Mouse (Mus musculus): ENCODE results near the gene Sox5. TPM values are rescaled to one million over a fixed set of nuclear protein-coding genes. Genes with fewer than 3 reads are reported as not detected.

Sox5 gene
- total RNA-seq, 2 experiments from 2014 or later, result 0.64 to 0.70 TPM

GRCm38 (mm10) chr6:144485578-144485977, 296.2 kb downstream of the Sox5 start:
- no peak for DNase-seq

- DNase-seq, result no peak
These were observed 298.6 kb downstream of the Sox5 start for GRCm38 (mm10) chr6:144483166-144483565.

- DNase-seq, result no peak
These were observed 300.9 kb downstream of the Sox5 start for GRCm38 (mm10) chr6:144480648-144481528.

GRCm38 (mm10) chr6:144479861-144480260, 301.9 kb downstream of the Sox5 start:
- DNase-seq, result no peak

GRCm38 (mm10) chr6:144477287-144478064, 304.3 kb downstream of the Sox5 start:
- no peak for DNase-seq

- no peak for DNase-seq
These were observed 308.3 kb downstream of the Sox5 start for GRCm38 (mm10) chr6:144473437-144473836.

GRCm38 (mm10) chr6:144472089-144472900, 309.5 kb downstream of the Sox5 start:
- DNase-seq, result no peak

GRCm38 (mm10) chr6:144466711-144467110, 315.1 kb downstream of the Sox5 start:
- no peak for DNase-seq

GRCm38 (mm10) chr6:144463691-144464090, 318.1 kb downstream of the Sox5 start:
- no peak for DNase-seq

- DNase-seq, result no peak
These were observed 318.5 kb downstream of the Sox5 start for GRCm38 (mm10) chr6:144463274-144463673.

GRCm38 (mm10) chr6:144459486-144459885, 322.3 kb downstream of the Sox5 start:
- no peak for DNase-seq

GRCm38 (mm10) chr6:144457500-144457899, 324.3 kb downstream of the Sox5 start:
- no peak for DNase-seq

GRCm38 (mm10) chr6:144454291-144455276, 327.2 kb downstream of the Sox5 start:
- DNase-seq, result no peak

GRCm38 (mm10) chr6:144453605-144454004, 328.2 kb downstream of the Sox5 start:
- DNase-seq, result no peak

- no peak for DNase-seq
These were observed 328.6 kb downstream of the Sox5 start for GRCm38 (mm10) chr6:144453147-144453546.

GRCm38 (mm10) chr6:144452200-144452977, 329.4 kb downstream of the Sox5 start:
- no peak for DNase-seq

GRCm38 (mm10) chr6:144451631-144452030, 330.1 kb downstream of the Sox5 start:
- no peak for DNase-seq

- DNase-seq, result no peak
These were observed 335.9 kb downstream of the Sox5 start for GRCm38 (mm10) chr6:144445761-144446373.

- DNase-seq, result no peak
These were observed 337.4 kb downstream of the Sox5 start for GRCm38 (mm10) chr6:144444367-144444766.

- DNase-seq, result no peak
These were observed 338.1 kb downstream of the Sox5 start for GRCm38 (mm10) chr6:144443681-144444080.

Measured in gastrocnemius, postnatal 25 days (tissue).